Mouse (Mus musculus) urinary bladder, postnatal 10 days (tissue): ENCODE data around the gene Zfp97.
"Not testable (repeated sequence)": the region's sequence is repeated elsewhere in the genome, so short reads cannot be mapped to it uniquely, and the experiment has no call there.

Source experiments
- DNase-seq: peaks from one replicate; pipeline ENCODE4 v3.0.0; 2022; ENCODE audit warnings: low spot score

Zfp97 gene

GRCm38 (mm10) chr17:17120830-17121502 lies at the start of gene Zfp97:
Gene Zfp97 (plus strand): TSS chr17:17121415.
- not testable (repeated sequence) for DNase-seq

GRCm38 (mm10) chr17:17178757-17179413 lies 57.7 kb downstream of the Zfp97 start:
- DNase-seq, result not testable (repeated sequence)

DNA sequence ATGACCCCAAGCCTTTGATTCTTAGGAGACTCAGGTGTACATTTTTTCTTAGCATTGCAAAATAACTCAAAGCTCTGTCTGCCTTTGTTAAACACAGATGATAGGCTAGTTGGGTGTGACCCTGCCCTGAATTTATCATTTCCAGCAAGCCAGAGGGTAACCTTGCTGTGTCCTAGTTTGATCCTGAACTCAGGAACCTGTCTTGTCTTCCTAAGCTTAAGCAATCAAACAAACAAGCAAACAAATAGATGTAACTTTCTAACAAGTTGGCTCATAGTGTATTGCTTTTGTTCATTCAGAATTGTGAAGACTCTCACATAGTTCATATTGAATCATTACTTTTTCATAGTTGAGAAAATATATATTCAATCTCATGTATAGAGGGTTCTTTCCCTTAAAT lies 73.5 kb downstream of the Zfp97 start:
- not testable (repeated sequence) for DNase-seq

- no peak for DNase-seq
Observed at GRCm38 (mm10) chr17:17195178-17195577, 74.0 kb downstream of the Zfp97 start.

- DNase-seq, result not testable (repeated sequence)
Observed at GRCm38 (mm10) chr17:17196111-17196510, 74.9 kb downstream of the Zfp97 start.
